Mouse (Mus musculus): ENCODE measurements around the gene Gm42674. TPM values are rescaled to one million over a fixed set of nuclear protein-coding genes. Genes with fewer than 3 reads are reported as not detected.

Gm42674 gene
- total and polyA plus RNA-seq, 2 experiments: not detected

- Histone ChIP-seq H3K27me3 (ENCODE audit: control insufficient read depth, insufficient read depth, low read length) (no peaks in the 10 kb centered on the region), H3K79me2 (ENCODE audit: control insufficient read depth, insufficient read depth, low read length) (no peaks in the 10 kb centered on the region), H3K9ac (ENCODE audit: low read depth, low read length) (no peak overlapping the region), H3K4me1 (ENCODE audit: control insufficient read depth, insufficient read depth, low read length) (no peaks in the 10 kb centered on the region), H3K27ac (replicated peaks; ENCODE audit: insufficient read depth, low read depth, low read length) (no peak overlapping the region), H3K4me3 (ENCODE audit: insufficient read depth, low read depth, low read length) (no peak overlapping the region), H3K36me3 (ENCODE audit: control insufficient read depth, insufficient read depth, low read length) (no peaks in the 10 kb centered on the region)
- TF ChIP-seq POLR2A (IDR thresholded peaks at IDR 0.05; ENCODE audit: extremely low read depth, insufficient read depth, low read length): no peak
- no peak for TF ChIP-seq CTCF (IDR thresholded peaks at IDR 0.05; ENCODE audit: low read depth, low read length)
- WGBS: 80% methylated on average over 7 of the region's 7 CpGs
- no peak for DNase-seq (ENCODE audit: extremely low read depth, low read depth, low spot score)
These were observed 39.3 kb downstream of the Gm42674 start for GRCm38 (mm10) chr3:90640981-90641380.

GRCm38 (mm10) chr3:90644220-90644619 is 42.5 kb downstream of the Gm42674 start:
- Histone ChIP-seq H3K4me3 (ENCODE audit: insufficient read depth, low read depth, low read length) (no peak overlapping the region), H3K27me3 (ENCODE audit: control insufficient read depth, insufficient read depth, low read length) (no peaks in the 10 kb centered on the region), H3K27ac (replicated peaks; ENCODE audit: insufficient read depth, low read depth, low read length) (no peak overlapping the region), H3K36me3 (ENCODE audit: control insufficient read depth, insufficient read depth, low read length) (no peaks in the 10 kb centered on the region), H3K9ac (ENCODE audit: low read depth, low read length) (no peak overlapping the region), H3K79me2 (ENCODE audit: control insufficient read depth, insufficient read depth, low read length) (no peaks in the 10 kb centered on the region), H3K4me1 (ENCODE audit: control insufficient read depth, insufficient read depth, low read length) (no peaks in the 10 kb centered on the region)
- no peak for TF ChIP-seq POLR2A (IDR thresholded peaks at IDR 0.05; ENCODE audit: extremely low read depth, insufficient read depth, low read length)
- TF ChIP-seq CTCF (IDR thresholded peaks at IDR 0.05; ENCODE audit: low read depth, low read length): peak; percentile 80
- 43% methylated on average over 3 of the region's 3 CpGs for WGBS
- peak; percentile 32 for DNase-seq (ENCODE audit: extremely low read depth, low read depth, low spot score)

- DNase-seq (ENCODE audit: extremely low read depth, low read depth, low spot score): no peak
- Histone ChIP-seq H3K4me3 (ENCODE audit: insufficient read depth, low read depth, low read length) (no peak overlapping the region), H3K27me3 (ENCODE audit: control insufficient read depth, insufficient read depth, low read length) (no peaks in the 10 kb centered on the region), H3K4me1 (ENCODE audit: control insufficient read depth, insufficient read depth, low read length) (no peaks in the 10 kb centered on the region), H3K36me3 (ENCODE audit: control insufficient read depth, insufficient read depth, low read length) (no peaks in the 10 kb centered on the region), H3K79me2 (ENCODE audit: control insufficient read depth, insufficient read depth, low read length) (no peaks in the 10 kb centered on the region), H3K27ac (replicated peaks; ENCODE audit: insufficient read depth, low read depth, low read length) (no peak overlapping the region), H3K9ac (ENCODE audit: low read depth, low read length) (no peak overlapping the region)
- 55% methylated on average over 1 of the region's 1 CpGs for WGBS
- TF ChIP-seq CTCF (IDR thresholded peaks at IDR 0.05; ENCODE audit: low read depth, low read length) (no peak), POLR2A (IDR thresholded peaks at IDR 0.05; ENCODE audit: extremely low read depth, insufficient read depth, low read length) (no peak)
These were observed 45.6 kb downstream of the Gm42674 start for GRCm38 (mm10) chr3:90647291-90647690.

- TF ChIP-seq CTCF (IDR thresholded peaks at IDR 0.05; ENCODE audit: low read depth, low read length) (no peak), POLR2A (IDR thresholded peaks at IDR 0.05; ENCODE audit: extremely low read depth, insufficient read depth, low read length) (no peak)
- Histone ChIP-seq H3K79me2 (ENCODE audit: control insufficient read depth, insufficient read depth, low read length) (no peaks in the 10 kb centered on the region), H3K27me3 (ENCODE audit: control insufficient read depth, insufficient read depth, low read length) (no peaks in the 10 kb centered on the region), H3K4me3 (ENCODE audit: insufficient read depth, low read depth, low read length) (no peak overlapping the region), H3K4me1 (ENCODE audit: control insufficient read depth, insufficient read depth, low read length) (no peaks in the 10 kb centered on the region), H3K27ac (replicated peaks; ENCODE audit: insufficient read depth, low read depth, low read length) (no peak overlapping the region), H3K9ac (ENCODE audit: low read depth, low read length) (no peak overlapping the region), H3K36me3 (ENCODE audit: control insufficient read depth, insufficient read depth, low read length) (no peaks in the 10 kb centered on the region)
- no peak for DNase-seq (ENCODE audit: extremely low read depth, low read depth, low spot score)
These were observed 47.3 kb downstream of the Gm42674 start for GRCm38 (mm10) chr3:90648981-90649380.

- no peaks in the 10 kb centered on the region for H3K36me3 ChIP-seq (ENCODE audit: control insufficient read depth, insufficient read depth, low read length)
These were observed 48.1 kb downstream of the Gm42674 start for GRCm38 (mm10) chr3:90649832-90650231.

GRCm38 (mm10) chr3:90652878-90653508 is 51.3 kb downstream of the Gm42674 start:
- TF ChIP-seq POLR2A (IDR thresholded peaks at IDR 0.05; ENCODE audit: extremely low read depth, insufficient read depth, low read length) (no peak), CTCF (IDR thresholded peaks at IDR 0.05; ENCODE audit: low read depth, low read length) (peak; percentile 79)
- Histone ChIP-seq H3K9ac (ENCODE audit: low read depth, low read length) (no peak overlapping the region), H3K4me1 (ENCODE audit: control insufficient read depth, insufficient read depth, low read length) (no peaks in the 10 kb centered on the region), H3K27ac (replicated peaks; ENCODE audit: insufficient read depth, low read depth, low read length) (no peak overlapping the region), H3K79me2 (ENCODE audit: control insufficient read depth, insufficient read depth, low read length) (no peaks in the 10 kb centered on the region), H3K36me3 (ENCODE audit: control insufficient read depth, insufficient read depth, low read length) (no peaks in the 10 kb centered on the region), H3K4me3 (ENCODE audit: insufficient read depth, low read depth, low read length) (no peak overlapping the region), H3K27me3 (ENCODE audit: control insufficient read depth, insufficient read depth, low read length) (no peaks in the 10 kb centered on the region)
- 38% methylated on average over 5 of the region's 5 CpGs for WGBS
- peak; percentile 33 for DNase-seq (ENCODE audit: extremely low read depth, low read depth, low spot score)

More at GRCm38 (mm10) chr3:90649832-90650231, 48.1 kb downstream of the Gm42674 start:
- H3K27ac ChIP-seq (replicated peaks; ENCODE audit: insufficient read depth, low read depth, low read length): no peak overlapping the region
- H3K27me3 ChIP-seq (ENCODE audit: control insufficient read depth, insufficient read depth, low read length): no peaks in the 10 kb centered on the region
- no peak overlapping the region for H3K4me3 ChIP-seq (ENCODE audit: insufficient read depth, low read depth, low read length)
- WGBS: 86% methylated on average over 2 of the region's 2 CpGs
- no peak overlapping the region for H3K9ac ChIP-seq (ENCODE audit: low read depth, low read length)
- H3K79me2 ChIP-seq (ENCODE audit: control insufficient read depth, insufficient read depth, low read length): no peaks in the 10 kb centered on the region
- DNase-seq (ENCODE audit: extremely low read depth, low read depth, low spot score): no peak
- no peaks in the 10 kb centered on the region for H3K4me1 ChIP-seq (ENCODE audit: control insufficient read depth, insufficient read depth, low read length)
- TF ChIP-seq CTCF (IDR thresholded peaks at IDR 0.05; ENCODE audit: low read depth, low read length): no peak
- no peak for TF ChIP-seq POLR2A (IDR thresholded peaks at IDR 0.05; ENCODE audit: extremely low read depth, insufficient read depth, low read length)

Measured in liver, adult 2 months (tissue).